Mouse (Mus musculus) stomach, postnatal 0 days (tissue): ENCODE measurements around the gene Brms1.
A peak's percentile ranks its signal among the peaks of the same experiment; 100 is the strongest.

ENCODE experiments used
- CTCF ChIP-seq: IDR thresholded peaks from 2 replicates; pipeline ENCODE4 v1.5.1; 2016; ENCODE audit warnings: antibody characterized with exemption, low read depth, mild to moderate bottlenecking, moderate library complexity
- EP300 ChIP-seq: optimal IDR thresholded peaks from 2 replicates; pipeline ENCODE3; 2016; ENCODE audit warnings: antibody characterized with exemption

- peak; percentile 78 for TF ChIP-seq CTCF
- no peak for TF ChIP-seq EP300
Observed at GRCm38 (mm10) chr19:5073028-5073427, 31.9 kb downstream of the Brms1 start.
